Mouse (Mus musculus) A20 (cell line): ENCODE data around the gene Gpc6.

Source experiments
- DNase-seq: peaks from one replicate; pipeline ENCODE4 v3.0.0-alpha.2; 2011; ENCODE audit warnings: low read depth, low spot score

The Gpc6 gene

GRCm38 (mm10) chr14:117611113-117611512, 686.0 kb downstream of the Gpc6 start:
- DNase-seq: no peak

- peak; percentile 51 for DNase-seq
These were observed 700.1 kb downstream of the Gpc6 start for GRCm38 (mm10) chr14:117625100-117625710.

- no peak for DNase-seq
These were observed 709.3 kb downstream of the Gpc6 start for GRCm38 (mm10) chr14:117634238-117634940.

GRCm38 (mm10) chr14:117641853-117642252, 716.7 kb downstream of the Gpc6 start:
- DNase-seq: no peak

- no peak for DNase-seq
These were observed 718.0 kb downstream of the Gpc6 start for GRCm38 (mm10) chr14:117643069-117643468.

- DNase-seq: no peak
These were observed 723.3 kb downstream of the Gpc6 start for GRCm38 (mm10) chr14:117648199-117648960.

DNA sequence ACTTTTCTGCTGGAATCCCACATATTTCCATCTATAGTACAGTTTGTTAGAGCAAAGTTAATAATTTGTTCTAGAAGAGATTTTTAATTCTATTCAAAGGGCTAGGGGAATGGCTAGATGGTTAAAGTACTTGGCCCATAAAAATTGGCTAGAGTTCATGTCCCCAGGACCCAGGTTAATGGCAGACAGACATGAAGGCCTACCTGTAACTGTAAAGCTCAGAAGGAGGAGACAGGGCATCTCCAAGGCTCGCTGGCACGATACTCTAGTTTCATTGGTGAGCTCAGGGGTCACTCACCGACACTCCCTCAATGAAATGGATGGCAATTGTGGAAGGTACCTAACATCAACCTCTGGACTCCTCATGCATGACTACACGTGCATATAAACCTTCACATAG, 725.0 kb downstream of the Gpc6 start:
- no peak for DNase-seq

GRCm38 (mm10) chr14:117651271-117651670, 726.2 kb downstream of the Gpc6 start:
- DNase-seq: no peak

- DNase-seq: no peak
These were observed 726.8 kb downstream of the Gpc6 start for GRCm38 (mm10) chr14:117651938-117652337.

DNA sequence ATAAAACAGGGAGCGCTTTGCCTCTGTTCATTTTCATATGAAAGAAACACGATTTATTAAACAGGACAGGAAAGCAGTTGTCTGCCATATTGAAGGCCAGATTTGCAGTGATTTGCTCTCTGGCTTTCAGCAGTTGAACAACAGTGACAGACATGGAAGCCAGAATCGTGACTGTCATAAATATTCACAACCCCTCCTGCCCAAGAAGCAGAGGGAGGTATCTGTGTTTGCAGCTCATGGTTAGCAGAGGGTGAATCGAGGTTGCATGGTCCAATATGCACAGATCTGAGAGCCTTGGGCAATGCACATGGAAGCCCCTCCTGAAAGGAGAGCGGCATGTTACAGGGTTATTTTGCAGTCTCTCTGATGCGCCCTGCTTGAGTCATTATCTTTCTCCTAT, 730.3 kb downstream of the Gpc6 start:
- no peak for DNase-seq

DNA sequence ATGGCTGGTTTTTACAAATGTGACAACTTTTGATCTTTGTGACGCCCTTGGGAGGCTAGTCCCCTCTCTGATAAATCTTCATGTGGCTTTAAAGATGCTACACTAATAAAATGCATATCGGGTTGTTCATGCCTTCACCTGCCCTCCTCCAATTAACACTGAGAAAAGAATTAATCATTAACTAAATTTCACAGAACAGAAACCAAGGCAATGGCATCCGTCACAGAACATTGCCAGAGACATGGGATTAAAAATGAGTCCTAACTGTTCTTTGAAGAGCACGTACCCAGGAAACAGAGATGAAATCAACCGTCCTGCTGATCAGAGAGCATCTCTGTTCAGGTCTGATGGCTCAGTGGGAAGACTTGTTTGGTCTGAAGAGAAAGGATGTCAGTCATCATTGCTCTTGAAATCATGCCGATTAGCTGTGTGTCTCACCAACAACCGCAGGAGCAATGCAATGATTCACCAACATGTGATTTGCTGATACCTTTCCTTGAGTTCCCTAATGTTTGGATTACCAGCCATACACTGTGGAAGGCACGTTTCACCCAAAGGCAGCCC, 734.2 kb downstream of the Gpc6 start:
- no peak for DNase-seq

GRCm38 (mm10) chr14:117662261-117662660, 737.1 kb downstream of the Gpc6 start:
- DNase-seq: no peak

GRCm38 (mm10) chr14:117664796-117665195, 739.7 kb downstream of the Gpc6 start:
- DNase-seq: no peak

DNA sequence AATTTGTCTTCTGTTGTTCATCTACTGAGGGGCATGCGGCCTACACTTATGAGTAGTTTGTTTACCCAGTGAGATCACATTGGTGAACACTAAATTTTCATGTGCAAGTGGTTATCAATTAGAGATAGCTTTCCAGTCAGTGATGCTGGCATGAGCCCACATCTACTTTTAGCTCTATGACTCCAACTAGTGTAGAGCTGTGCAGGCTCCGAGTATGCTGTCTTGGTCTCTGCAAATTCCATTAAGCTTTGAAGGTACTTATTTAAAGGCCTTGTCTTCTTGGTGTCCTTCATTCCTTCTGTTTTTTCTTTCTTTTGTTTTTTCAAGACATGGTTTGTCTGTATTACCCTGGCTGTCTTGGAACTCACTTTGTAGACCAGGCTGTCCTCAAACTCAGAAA, 741.0 kb downstream of the Gpc6 start:
- DNase-seq: no peak

DNA sequence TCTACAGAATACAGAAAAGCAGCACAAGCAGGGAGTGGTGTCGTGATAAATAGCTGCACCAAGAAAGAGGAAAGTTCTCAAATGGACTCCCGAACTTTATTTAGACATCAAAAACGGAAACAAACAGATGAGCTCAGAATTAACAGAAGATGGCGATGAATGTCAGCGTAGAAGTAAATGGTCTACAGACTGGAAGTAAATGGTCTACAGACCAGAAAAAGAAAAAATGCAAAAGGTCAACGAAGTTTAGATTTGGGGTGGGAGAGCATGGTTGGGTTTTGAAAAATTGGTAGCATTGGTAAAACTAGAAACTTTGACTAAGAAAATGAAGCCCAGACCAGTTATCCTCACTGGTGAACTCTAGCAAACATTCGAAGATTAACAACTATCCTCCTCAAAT, 748.4 kb downstream of the Gpc6 start:
- no peak for DNase-seq

- DNase-seq: no peak
These were observed 749.4 kb downstream of the Gpc6 start for GRCm38 (mm10) chr14:117674482-117674881.

GRCm38 (mm10) chr14:117679926-117680325, 754.8 kb downstream of the Gpc6 start:
- DNase-seq: no peak

DNA sequence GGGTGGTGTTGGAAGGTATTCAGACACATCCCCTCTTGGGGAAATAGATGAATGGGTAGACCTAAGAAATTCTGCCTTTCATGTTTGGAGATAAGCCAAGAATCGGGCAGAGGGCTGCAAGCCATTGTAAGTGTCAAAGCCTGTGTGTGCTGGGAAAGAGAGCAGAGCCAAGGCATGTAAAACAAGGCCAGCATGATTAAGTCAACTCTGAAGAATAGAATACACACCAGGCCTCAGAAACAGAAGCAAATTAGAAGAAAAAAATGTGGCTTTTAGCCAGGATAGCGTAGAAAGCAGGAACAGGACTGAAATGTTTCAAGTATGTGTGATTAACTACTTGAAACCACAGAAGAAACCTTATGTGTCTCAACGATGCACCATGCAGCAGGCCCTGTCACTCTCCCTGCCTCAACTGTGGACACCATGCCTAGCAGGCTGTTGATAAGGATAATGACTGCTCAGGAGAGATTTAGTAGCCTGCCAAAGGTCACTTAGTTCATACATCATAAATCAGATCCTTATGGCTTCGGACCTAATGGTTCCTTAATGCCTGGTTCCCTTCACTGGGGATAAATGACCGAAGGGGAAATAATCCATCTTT, 756.3 kb downstream of the Gpc6 start:
- DNase-seq: no peak

- no peak for DNase-seq
These were observed 758.0 kb downstream of the Gpc6 start for GRCm38 (mm10) chr14:117683149-117683548.

DNA sequence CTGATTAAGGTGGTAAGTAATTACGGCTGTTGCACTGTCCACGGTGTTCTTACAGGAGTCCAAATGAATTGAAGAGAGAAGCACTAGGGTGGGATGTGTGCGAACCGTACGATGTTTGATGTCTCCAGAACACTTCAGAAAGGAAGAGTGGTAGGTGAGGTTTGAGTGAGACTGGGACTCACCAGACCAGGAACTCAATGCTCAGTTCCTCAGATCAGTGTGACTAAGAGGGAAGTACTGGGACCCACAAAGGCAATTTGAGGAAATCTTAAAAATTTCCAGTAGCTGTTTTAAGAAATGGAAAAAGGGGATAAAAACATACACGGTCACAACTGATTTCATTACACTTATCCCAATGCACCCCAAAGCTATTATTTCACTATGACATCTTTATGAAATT, 764.7 kb downstream of the Gpc6 start:
- no peak for DNase-seq

DNA sequence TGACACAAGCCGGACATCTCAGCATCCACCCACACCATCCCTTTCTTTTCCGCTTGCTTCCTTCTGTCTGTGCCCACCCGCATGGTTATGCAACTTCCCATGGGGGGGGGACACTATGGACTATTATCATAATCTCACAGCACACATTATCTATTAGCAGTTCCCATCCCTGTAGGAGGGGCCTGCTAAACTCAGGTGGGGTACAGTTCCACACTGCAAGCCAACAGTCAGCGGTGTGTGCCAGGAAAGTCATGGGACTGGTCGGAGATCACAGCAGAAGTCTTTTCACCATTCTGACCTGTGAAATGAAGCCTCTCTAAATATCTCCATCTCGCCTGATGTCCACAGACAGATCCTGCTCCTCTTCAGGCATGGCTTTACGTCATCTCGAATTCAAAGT, 770.5 kb downstream of the Gpc6 start:
- DNase-seq: no peak

- no peak for DNase-seq
These were observed 775.7 kb downstream of the Gpc6 start for GRCm38 (mm10) chr14:117700670-117701280.
